Mouse (Mus musculus): ENCODE measurements around the gene N4bp1.

- no peak for TF ChIP-seq CTCF (IDR thresholded peaks at IDR 0.05; ENCODE audit: control insufficient read depth, insufficient read depth, insufficient replicate concordance, low read depth, low read length)
- no peak for TF ChIP-seq POLR2A (IDR thresholded peaks at IDR 0.05; ENCODE audit: control insufficient read depth, low read depth, low read length)
These were observed 13.6 kb downstream of the N4bp1 start for GRCm38 (mm10) chr8:86871421-86871820.
